Mouse (Mus musculus): ENCODE results near the gene Cpne4.

- no peak for TF ChIP-seq CTCF (IDR thresholded peaks at IDR 0.05; ENCODE audit: low read depth, low read length)
- no peak for TF ChIP-seq POLR2A (IDR thresholded peaks at IDR 0.05; ENCODE audit: extremely low read depth, insufficient read depth, low read length)
These were observed 35.0 kb downstream of the Cpne4 start for GRCm38 (mm10) chr9:104581921-104582624.
